Mouse (Mus musculus) adrenal gland, adult 18-20 months (tissue): ENCODE measurements around the gene Gtpbp4. TPM values are rescaled to one million over a fixed set of nuclear protein-coding genes. Genes with fewer than 3 reads are reported as not detected.

ENCODE experiments used
- microRNA-seq, 2 experiments: library from miRNA; unstranded; fragments of <30 nt; microRNA quantifications; one replicate each; pipeline ENCODE4 v1.2.0; 2021; ENCODE audit warnings: borderline number of aligned reads in 2 of 2
- total RNA-seq, 2 experiments: library from RNA; stranded (reverse); gene quantifications; 1 replicate in 1 of 2; 2 replicates in 1 of 2; pipeline ENCODE4 v1.2.3; 2021

Gtpbp4 gene
- total RNA-seq, 2 experiments from 2014 or later, result 70.7 to 72.4 TPM

Small RNAs within 50 kb of the gene (microRNA-seq; reads per million reads assigned to microRNA genes)
- gene Gm22750, result 0 reads per million in 2 experiments

Other genes with a start within 250 kb of the Gtpbp4 start
- gene Wdr37, start 124.2 kb downstream of the Gtpbp4 start, total RNA-seq, result 10 to 100 TPM; 31.3 to 41.3 TPM
- gene Idi1, start 110.6 kb downstream of the Gtpbp4 start, total RNA-seq, result 100 to 1,000 TPM in 1 of 2 experiments, 10 to 100 TPM in 1; 78.7 to 103 TPM
- gene Gm9745, start 47.9 kb downstream of the Gtpbp4 start, total RNA-seq, result not detected
- not detected for gene Idi2, start 43.2 kb downstream of the Gtpbp4 start, total RNA-seq
- 10 to 100 TPM; 60.5 to 70.0 TPM for gene Larp4b, start 97.8 kb upstream of the Gtpbp4 start, total RNA-seq